Mouse (Mus musculus) lung, embryonic 14.5 days (tissue): ENCODE measurements around the gene Erc1. TPM values are rescaled to one million over a fixed set of nuclear protein-coding genes. Genes with fewer than 3 reads are reported as not detected.
A peak's percentile ranks its signal among the peaks of the same experiment; 100 is the strongest.

Experiments used
- ATAC-seq: fragments of 200-750 bp; cut with Nextera tagmentation; 2 replicates; pipeline ENCODE4 v1.8.0; 2017; ENCODE audit warnings: mild to moderate bottlenecking, moderate TSS enrichment, moderate library complexity; ENCODE audit not compliant: insufficient read depth
- DNase-seq: peaks from one replicate; pipeline ENCODE4 v3.0.0-alpha.2; 2015
- H3K27ac ChIP-seq: fragments of 300-500 bp; sonication (generic); 2 replicates; pipeline ENCODE4 v1.5.1; 2014; ENCODE audit warnings: low read depth, mild to moderate bottlenecking, moderate library complexity
- H3K27me3 ChIP-seq: fragments of 300-500 bp; sonication (generic); 2 replicates; pipeline ENCODE4 v1.6.1; 2014; ENCODE audit warnings: low read length, control low read depth; ENCODE audit not compliant: insufficient read depth
- H3K36me3 ChIP-seq: fragments of 300-500 bp; sonication (generic); 2 replicates; pipeline ENCODE4 v1.6.1; 2014; ENCODE audit warnings: control low read depth; ENCODE audit not compliant: insufficient read depth
- H3K4me1 ChIP-seq: fragments of 300-500 bp; sonication (generic); 2 replicates; pipeline ENCODE4 v1.6.1; 2014; ENCODE audit warnings: antibody characterized with exemption, control low read depth; ENCODE audit not compliant: insufficient read depth
- H3K4me2 ChIP-seq: fragments of 300-500 bp; sonication (generic); 2 replicates; pipeline ENCODE4 v1.6.1; 2014; ENCODE audit warnings: mild to moderate bottlenecking
- H3K4me3 ChIP-seq: fragments of 300-500 bp; sonication (generic); 2 replicates; pipeline ENCODE4 v1.5.1; 2014; ENCODE audit warnings: low read depth, low read length
- H3K9ac ChIP-seq: fragments of 300-500 bp; sonication (generic); 2 replicates; pipeline ENCODE4 v1.6.1; 2014
- H3K9me3 ChIP-seq: fragments of 300-500 bp; sonication (generic); 2 replicates; pipeline ENCODE4 v1.6.1; 2016; ENCODE audit warnings: low read depth, low read length, control low read depth
- CTCF ChIP-seq: IDR thresholded peaks from 2 replicates; pipeline ENCODE4 v1.5.1; 2016; ENCODE audit warnings: antibody characterized with exemption, low read depth
- WGBS: fragments of 180-500 bp; shearing (Covaris S2); extraction: QIAGEN DNeasy Blood & Tissue Kit; methylation state at CpG from one replicate; pipeline ENCODE4 v1.1.7; 2014; 5-methylcytosine and 5-hydroxymethylcytosine counted together
- polyA plus RNA-seq: library from polyadenylated mRNA; unstranded; fragments of >200 nt; fragmentation: Nextera tagmentation; extraction: Ambion mirVana; gene quantifications from 2 replicates; pipeline ENCODE4 v1.2.1, GENCODE M21; 2014

The Erc1 gene
- polyA plus RNA-seq, 1 experiment from 2014 or later: 27.1 TPM

- Histone ChIP-seq H3K4me2 (no peak overlapping the region), H3K9me3 (no peaks in the 10 kb centered on the region), H3K4me1 (no peaks in the 10 kb centered on the region), H3K4me3 (no peak overlapping the region), H3K27me3 (no peaks in the 10 kb centered on the region), H3K9ac (no peak overlapping the region), H3K27ac (no peak overlapping the region), H3K36me3 (no peaks in the 10 kb centered on the region)
- ATAC-seq: no peak
- no peak for TF ChIP-seq CTCF
- 63% methylated on average over 1 of the region's 1 CpGs for WGBS
- DNase-seq: no peak
Measured at GRCm38 (mm10) chr6:119768778-119769177, 79.2 kb downstream of the Erc1 start.

GRCm38 (mm10) chr6:119764355-119764754 lies 83.6 kb downstream of the Erc1 start:
- 0 out of 2 replicates have a peak, but pooled peaks have one; percentile 4 for TF ChIP-seq CTCF
- Histone ChIP-seq H3K36me3 (peaks cover 10% of the 10 kb centered on the region; the same call in 1 of the 2 replicates), H3K4me2 (no peak overlapping the region), H3K4me1 (no peaks in the 10 kb centered on the region), H3K27me3 (no peaks in the 10 kb centered on the region), H3K9ac (no peak overlapping the region), H3K4me3 (no peak overlapping the region), H3K27ac (no peak overlapping the region), H3K9me3 (no peaks in the 10 kb centered on the region)
- 92% methylated on average over 3 of the region's 3 CpGs for WGBS
- DNase-seq (peak; percentile 6), ATAC-seq (no peak)

- H3K27me3 ChIP-seq: no peaks in the 10 kb centered on the region
- H3K36me3 ChIP-seq: peaks cover 10% of the 10 kb centered on the region; the same call in 1 of the 2 replicates
- no peak for DNase-seq
- ATAC-seq: no peak
- H3K9ac ChIP-seq: no peak overlapping the region
- H3K9me3 ChIP-seq: no peaks in the 10 kb centered on the region
- no peak for TF ChIP-seq CTCF
- H3K27ac ChIP-seq: no peak overlapping the region
- no peak overlapping the region for H3K4me3 ChIP-seq
- 72% methylated on average over 3 of the region's 3 CpGs for WGBS
- H3K4me1 ChIP-seq: no peaks in the 10 kb centered on the region
- no peak overlapping the region for H3K4me2 ChIP-seq
Measured at GRCm38 (mm10) chr6:119759866-119760265, 88.1 kb downstream of the Erc1 start.

- no peak overlapping the region for H3K4me2 ChIP-seq
- no peaks in the 10 kb centered on the region for H3K27me3 ChIP-seq
- no peaks in the 10 kb centered on the region for H3K4me1 ChIP-seq
- no peak overlapping the region for H3K27ac ChIP-seq
- H3K9ac ChIP-seq: no peak overlapping the region
- H3K9me3 ChIP-seq: no peaks in the 10 kb centered on the region
- peaks cover 10% of the 10 kb centered on the region; the same call in 1 of the 2 replicates for H3K36me3 ChIP-seq
- ATAC-seq (no peak), DNase-seq (peak; percentile 19)
- 77% methylated on average over 2 of the region's 2 CpGs for WGBS
- TF ChIP-seq CTCF: peak; percentile 41; the same call in 1 of the 2 replicates
- H3K4me3 ChIP-seq: no peak overlapping the region
Measured at GRCm38 (mm10) chr6:119758490-119758889, 89.5 kb downstream of the Erc1 start.

GRCm38 (mm10) chr6:119757796-119758195 lies 90.2 kb downstream of the Erc1 start:
- H3K4me1 ChIP-seq: no peaks in the 10 kb centered on the region
- peaks cover 14% of the 10 kb centered on the region for H3K36me3 ChIP-seq
- ATAC-seq (no peak), DNase-seq (no peak)
- H3K27me3 ChIP-seq: no peaks in the 10 kb centered on the region
- 61% methylated on average over 5 of the region's 5 CpGs for WGBS
- no peak overlapping the region for H3K9ac ChIP-seq
- no peak for TF ChIP-seq CTCF
- no peak overlapping the region for H3K27ac ChIP-seq
- H3K4me2 ChIP-seq: no peak overlapping the region
- H3K4me3 ChIP-seq: no peak overlapping the region
- no peaks in the 10 kb centered on the region for H3K9me3 ChIP-seq

GRCm38 (mm10) chr6:119755866-119756265 lies 92.1 kb downstream of the Erc1 start:
- Histone ChIP-seq H3K36me3 (peaks cover 17% of the 10 kb centered on the region), H3K9me3 (no peaks in the 10 kb centered on the region), H3K27ac (no peak overlapping the region), H3K9ac (no peak overlapping the region), H3K4me3 (no peak overlapping the region), H3K27me3 (no peaks in the 10 kb centered on the region), H3K4me1 (no peaks in the 10 kb centered on the region), H3K4me2 (no peak overlapping the region)
- TF ChIP-seq CTCF: no peak
- 58% methylated on average over 3 of the region's 3 CpGs for WGBS
- ATAC-seq (no peak), DNase-seq (no peak)

GRCm38 (mm10) chr6:119749093-119749635 lies 98.8 kb downstream of the Erc1 start:
- WGBS: 82% methylated on average over 7 of the region's 7 CpGs
- Histone ChIP-seq H3K27me3 (no peaks in the 10 kb centered on the region), H3K4me3 (no peak overlapping the region), H3K9ac (no peak overlapping the region), H3K9me3 (no peaks in the 10 kb centered on the region), H3K36me3 (peaks cover 28% of the 10 kb centered on the region; the same call in 1 of the 2 replicates), H3K27ac (no peak overlapping the region), H3K4me2 (no peak overlapping the region), H3K4me1 (no peaks in the 10 kb centered on the region)
- DNase-seq (no peak), ATAC-seq (no peak)
- no peak for TF ChIP-seq CTCF
